Mouse (Mus musculus) erythroblast, adult 5-6 weeks (primary cell): Measurements from ENCODE around the gene Cyp4f13. TPM values are rescaled to one million over a fixed set of nuclear protein-coding genes. Genes with fewer than 3 reads are reported as not detected.
A peak's percentile ranks its signal among the peaks of the same experiment; 100 is the strongest.

Source experiments
- ATAC-seq: replicated peaks from 2 replicates; pipeline ENCODE4 v1.8.0; 2016; ENCODE audit warnings: moderate number of reproducible peaks, mild to moderate bottlenecking, moderate TSS enrichment, inconsistent platforms; ENCODE audit not compliant: poor library complexity, low FRiP score, severe bottlenecking
- total RNA-seq, 2 experiments: library from RNA; stranded (forward) in 1 of 2; stranded (reverse) in 1 of 2; fragments of 150-400 nt in 1 of 2; fragments of 200-764, 138-1000 nt in 1 of 2; gene quantifications; 2 replicates each; pipeline versions ENCODE4 v1.2.3 to v1.2.4; 2015 to 2017; ENCODE audit warnings: low replicate concordance in 2 of 2

Cyp4f13 gene
- total RNA-seq (2015; ENCODE audit: low replicate concordance) (1.3 and 4.0 TPM in 2 replicates), total RNA-seq (2017; ENCODE audit: low replicate concordance) (0.70 and 2.3 TPM in 2 replicates)

DNA sequence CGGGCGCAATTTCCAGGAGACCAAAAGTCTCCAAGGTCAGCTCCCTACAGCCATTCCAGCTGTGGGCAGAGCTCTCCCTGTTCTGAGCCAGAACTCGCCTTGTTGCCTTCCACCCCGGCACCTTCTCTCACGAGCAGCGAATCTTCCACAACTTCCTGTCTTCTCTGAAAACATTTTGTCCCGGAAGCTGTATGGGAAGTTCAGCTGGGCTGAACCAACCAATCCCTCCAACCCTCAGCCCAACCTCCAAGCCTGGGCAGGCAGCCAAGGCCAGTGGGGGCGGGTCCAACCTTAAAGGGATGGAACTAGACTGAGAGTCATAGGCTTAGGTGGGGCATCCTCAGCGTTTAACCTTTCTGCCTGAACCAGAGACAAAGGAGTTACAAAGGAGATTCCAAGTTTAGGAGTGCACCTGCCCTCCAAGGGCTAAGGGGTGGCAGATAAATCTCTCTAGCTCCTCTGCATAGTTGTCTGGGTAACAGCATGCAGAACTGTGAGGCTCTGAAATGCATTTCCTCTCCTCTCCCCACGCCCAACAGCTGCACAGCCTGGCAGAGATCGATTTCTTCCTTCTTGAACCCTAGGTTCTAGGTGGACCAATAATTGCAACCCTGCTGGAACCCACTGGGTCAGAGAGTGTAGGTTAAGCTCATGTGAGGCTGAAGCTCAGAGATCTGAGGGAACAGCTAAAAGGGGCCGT lies at the start of gene Cyp4f13:
Gene Cyp4f13 (minus strand): TSS at position 188 of the 700 bp plus-strand sequence.
- ATAC-seq, result peak; percentile 90

DNA sequence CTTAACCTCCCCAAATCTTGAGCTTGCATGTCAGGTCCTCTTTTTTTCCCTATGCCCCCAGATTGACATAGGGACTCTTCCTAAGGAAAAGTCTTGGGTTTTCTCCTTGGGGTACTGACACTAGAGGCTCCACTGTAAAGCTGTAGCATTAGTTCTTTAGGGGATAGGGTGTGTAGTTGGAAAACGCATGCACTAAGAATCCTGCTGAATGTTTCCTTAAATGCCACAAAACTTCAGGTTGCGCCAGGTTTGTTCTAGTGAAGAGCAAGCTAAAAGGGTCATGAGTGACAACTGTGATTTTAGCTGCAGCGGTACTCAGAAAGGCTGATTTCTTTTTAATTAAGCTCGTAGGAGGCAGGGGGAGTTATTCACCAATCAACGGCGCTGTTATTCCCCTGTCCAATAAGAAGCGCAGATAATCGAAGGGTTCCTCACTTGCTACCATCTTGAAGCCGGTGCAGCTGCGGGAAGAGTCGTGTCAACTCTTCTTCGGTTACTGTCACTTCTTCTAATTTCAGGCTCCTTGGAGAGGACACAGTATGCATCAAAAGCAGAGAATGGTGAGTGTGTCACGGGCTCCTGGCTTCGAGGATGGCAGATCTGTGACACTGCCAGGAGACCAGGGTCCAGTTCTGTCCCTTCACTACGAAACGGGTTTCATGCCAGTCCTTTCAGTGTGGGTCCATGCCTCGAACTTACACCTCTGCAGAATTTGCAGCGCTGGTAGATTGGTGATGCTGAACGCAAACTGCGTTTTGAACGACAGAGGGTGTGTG lies 45.7 kb upstream of the Cyp4f13 start, which contains the start of gene Zfp952:
Gene Zfp952 (plus strand): TSS at position 431 of the 776 bp plus-strand sequence.
- ATAC-seq, result peak; percentile 100

DNA sequence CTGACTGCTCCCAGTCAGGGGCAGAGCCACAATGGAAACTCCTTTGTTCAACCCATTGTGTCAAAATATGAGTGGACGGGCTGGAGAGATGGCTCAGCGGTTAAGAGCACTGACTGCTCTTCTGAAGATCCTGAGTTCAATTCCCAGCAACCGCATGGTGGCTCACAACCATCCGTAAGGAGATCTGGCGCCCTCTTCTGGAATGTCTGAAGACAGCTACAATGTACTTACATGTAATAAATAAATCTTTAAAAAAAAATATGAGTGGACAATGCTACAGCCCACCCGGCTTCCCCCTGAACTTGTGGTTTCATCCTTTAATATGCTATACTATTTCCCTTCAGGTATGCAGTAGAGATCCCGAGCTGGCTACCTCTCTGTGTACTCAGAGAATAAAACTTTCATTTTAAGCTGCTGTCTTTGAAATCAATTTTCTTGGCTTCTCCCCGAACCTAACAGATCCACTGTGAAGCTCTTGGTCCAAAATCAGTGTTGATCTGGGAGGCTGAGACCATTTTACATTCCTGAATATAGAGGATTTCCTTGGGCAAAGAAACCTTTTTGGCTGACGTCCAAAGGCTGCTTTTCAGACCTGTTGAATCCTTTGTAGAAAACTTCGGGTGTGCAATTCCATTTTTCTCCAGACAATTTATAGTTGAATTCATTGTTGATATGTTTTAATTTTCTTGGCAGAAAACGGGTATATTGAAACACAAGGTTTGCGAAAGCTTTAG lies 44.9 kb upstream of the Cyp4f13 start:
- no peak for ATAC-seq

DNA sequence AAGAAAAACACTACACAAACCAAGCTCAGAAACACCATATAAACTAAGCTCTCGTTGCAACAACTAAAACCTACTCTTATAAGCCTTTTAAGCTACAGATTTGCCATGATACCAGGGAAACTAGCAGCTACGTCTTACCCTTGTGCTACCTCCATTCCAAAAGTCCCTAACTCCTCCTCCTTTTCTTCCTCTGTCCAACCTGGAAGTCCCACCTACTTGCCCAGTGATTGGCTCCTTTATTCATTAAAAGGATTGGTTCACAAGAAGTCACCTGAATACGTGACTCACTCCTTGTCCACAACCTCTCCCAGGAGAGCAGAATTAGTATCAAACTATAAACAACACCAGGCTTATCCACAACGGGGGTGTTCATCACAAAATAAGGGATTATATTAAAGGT lies 39.1 kb upstream of the Cyp4f13 start:
- no peak for ATAC-seq

DNA sequence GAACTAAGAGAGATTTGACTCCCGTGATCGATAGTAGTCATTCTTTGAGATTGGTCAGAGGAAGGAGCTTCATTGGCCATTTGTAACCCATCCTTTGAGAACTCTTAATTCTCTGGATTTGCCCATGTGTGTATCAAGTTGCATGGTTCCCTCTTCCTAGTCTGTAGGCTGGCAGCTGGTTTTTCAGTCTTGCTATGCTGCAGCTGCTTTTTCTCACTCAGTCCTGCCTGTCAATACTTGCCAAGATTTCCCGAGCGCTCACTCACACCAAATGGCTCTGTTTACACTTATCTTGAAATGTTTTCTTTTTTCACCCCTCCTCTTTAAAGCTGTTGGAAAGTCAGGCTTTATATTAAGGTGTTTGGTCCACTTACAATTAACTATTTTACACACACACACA lies 34.2 kb upstream of the Cyp4f13 start:
- no peak for ATAC-seq

DNA sequence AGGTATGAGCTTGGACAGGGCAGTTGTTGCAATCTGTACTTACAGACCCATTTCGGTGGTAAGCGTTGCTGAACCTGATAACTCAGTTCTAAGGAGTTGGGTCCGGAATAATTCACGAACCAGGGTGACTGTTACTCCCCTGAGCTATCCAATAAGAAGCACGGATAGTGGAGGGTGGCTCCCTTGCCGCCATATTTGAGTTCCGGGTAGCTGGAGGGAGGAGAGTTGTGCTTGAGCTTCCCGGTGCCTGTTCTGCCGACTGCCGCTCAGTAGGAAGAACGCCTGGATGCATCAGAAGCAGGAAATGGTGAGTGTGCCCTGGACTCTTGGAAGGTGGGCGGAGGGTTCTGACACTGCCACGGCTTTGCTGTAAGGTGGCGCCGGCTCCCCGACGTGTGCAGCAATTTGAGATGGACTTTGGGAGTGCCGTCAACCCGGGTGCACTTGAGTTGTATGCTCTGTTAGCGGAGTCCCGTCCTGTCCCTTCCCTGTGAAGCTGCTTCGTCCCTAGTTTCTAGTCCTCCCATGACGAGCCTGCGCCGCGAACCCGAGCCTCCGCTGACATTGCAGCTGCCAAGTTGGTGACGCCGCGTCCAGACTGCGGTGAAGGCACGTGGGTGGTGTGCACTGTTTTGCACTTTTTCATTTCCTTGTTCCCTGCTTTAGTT lies 18.6 kb upstream of the Cyp4f13 start, which contains the start of gene Zfp472:
Gene Zfp472 (plus strand): TSS at position 192 of the 668 bp plus-strand sequence.
- peak; percentile 98 for ATAC-seq

DNA sequence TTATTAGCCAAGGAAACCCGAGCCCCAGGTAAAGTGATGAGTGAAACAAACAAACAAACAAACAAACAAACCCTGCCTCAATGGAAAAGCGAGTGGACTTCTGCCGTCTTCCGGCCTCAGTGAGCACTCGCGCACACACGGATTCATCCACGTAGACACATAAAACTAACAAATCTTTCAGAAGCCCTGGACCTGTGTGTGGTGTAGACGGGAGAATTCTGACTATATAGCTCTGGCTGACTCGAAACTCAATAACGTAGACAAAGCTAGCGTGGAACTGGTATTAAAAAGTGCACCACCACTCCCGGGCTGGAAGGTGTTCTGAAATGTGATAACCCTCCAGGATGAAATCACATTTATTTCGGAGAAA lies 18.0 kb upstream of the Cyp4f13 start:
- no peak; the same call in 1 of the 2 replicates for ATAC-seq

DNA sequence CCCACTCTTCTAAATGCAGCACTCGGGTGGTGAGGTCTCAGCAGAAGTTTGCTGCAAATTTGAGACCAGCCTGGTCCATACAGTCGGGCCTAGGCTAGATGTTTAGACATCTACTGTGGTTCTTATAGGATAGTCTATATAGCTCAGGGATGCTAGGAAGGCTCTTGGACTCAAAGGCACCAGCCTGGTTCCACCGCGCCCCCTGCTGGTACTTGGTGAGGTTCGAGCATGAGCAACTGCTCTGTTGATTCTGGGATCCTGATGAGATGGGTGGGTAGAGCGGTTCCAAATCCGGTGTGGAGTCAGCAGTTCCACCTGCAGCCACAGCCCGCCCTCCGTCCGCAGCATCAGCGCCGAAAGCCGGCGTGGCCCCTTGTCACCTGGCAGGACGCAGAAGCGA lies 4.2 kb upstream of the Cyp4f13 start:
- ATAC-seq, result 0 out of 2 replicates have a peak, but pooled peaks have one; percentile 50

DNA sequence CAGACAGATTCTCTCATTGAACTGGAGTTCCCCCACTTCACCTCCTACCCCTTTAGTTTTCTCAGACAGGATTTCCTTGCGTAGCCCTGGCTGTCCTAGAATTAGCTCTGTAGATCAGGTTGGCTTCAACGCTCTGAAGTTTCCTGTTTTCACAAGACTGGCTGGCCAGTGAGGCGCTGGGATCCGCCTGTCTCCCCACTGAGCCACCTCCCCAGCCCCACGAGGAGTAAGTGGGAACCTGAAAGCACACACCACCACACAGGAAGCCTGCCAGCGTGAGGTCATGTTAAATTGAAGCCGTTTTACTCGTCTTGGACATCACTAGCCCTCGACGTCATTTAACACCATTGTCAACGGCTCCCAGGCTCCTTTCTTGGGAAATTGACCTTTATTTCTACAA lies 3.8 kb upstream of the Cyp4f13 start:
- ATAC-seq, result no peak

DNA sequence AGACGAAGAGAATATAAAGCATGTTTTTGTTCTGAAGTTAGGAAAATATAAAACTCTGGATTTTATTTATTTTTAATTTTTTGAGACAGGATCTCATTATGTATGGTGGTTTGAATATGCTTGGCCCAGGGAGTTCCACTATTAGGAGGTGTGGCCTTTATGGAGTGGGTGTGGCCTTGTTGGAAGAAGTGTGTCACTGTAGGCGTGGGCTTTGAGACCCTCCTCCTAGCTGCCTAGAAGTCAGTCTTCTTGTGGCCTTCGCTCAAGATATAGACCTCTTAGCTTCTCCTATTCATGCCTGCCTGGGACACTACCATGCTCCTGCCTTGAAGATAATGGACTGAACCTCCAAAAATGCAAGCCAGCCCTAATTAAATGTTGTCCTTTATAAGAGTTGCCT lies 2.9 kb upstream of the Cyp4f13 start:
- no peak for ATAC-seq

DNA sequence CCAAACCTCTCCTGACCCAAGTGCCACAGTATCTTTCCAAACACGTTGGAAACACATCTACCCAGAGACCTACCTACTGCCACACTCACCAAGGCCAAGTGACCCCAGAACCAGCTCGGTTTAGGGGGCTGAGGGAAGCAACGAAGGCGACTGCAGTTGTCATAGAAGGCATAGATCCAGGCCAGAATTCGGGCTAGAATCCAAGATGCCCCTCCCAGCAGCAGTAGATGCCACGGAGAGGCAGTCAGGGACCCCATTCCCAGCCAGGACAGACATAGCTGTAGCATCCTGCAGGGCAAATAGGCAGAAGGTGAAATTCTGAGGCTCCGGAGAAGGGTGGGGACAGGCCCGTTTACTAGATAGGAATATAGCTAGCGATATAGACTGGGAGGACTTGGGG lies 486 bp downstream of the Cyp4f13 start:
- peak; percentile 61 for ATAC-seq

DNA sequence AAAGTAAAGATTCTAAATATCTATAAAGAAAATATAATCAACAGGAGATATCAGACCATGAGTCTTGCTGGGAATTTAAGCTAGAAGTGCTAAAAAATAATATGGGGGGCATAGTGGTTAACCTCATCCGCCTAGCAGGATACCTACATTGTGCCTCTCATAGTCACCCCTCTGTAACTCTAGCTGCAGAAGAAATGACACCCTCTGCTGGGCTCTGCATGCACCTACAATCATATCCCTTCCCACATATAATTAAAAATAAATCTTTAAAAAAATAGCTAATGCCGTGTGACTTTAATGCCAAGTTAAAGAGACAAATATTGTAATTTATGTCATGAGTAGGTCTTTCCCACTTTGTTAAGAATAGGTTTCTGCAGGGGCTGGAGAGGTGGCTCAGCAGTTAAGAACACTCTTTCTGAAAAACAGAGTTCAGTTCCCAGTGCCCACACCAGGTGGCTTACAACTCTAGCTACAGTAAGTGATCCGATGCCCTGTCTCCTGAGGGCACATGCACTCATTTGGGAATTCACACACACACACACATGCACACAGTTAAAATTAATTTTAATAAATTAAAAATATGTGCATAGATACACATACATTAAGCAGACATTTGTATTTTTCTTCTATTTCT lies 2.7 kb downstream of the Cyp4f13 start:
- no peak for ATAC-seq

DNA sequence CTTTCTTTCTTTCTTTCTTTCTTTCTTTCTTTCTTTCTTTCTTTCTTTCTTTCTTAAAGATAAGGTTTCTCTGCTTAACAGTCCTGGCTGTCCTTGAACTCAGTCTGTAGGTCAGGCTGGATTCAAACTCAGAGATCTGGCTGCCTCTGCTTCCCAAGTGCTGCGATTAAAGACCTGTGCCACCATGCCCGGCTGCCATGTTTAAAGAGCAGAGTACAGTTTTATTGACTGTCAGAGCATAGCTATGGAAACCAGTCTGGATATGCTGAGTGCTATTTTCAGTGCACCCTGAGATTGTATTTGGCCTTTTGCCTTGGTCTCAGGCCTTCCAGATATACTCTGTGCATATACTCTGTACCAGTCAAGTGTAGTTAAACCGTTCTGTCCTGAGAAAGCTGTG lies 3.5 kb downstream of the Cyp4f13 start:
- ATAC-seq, result no peak

DNA sequence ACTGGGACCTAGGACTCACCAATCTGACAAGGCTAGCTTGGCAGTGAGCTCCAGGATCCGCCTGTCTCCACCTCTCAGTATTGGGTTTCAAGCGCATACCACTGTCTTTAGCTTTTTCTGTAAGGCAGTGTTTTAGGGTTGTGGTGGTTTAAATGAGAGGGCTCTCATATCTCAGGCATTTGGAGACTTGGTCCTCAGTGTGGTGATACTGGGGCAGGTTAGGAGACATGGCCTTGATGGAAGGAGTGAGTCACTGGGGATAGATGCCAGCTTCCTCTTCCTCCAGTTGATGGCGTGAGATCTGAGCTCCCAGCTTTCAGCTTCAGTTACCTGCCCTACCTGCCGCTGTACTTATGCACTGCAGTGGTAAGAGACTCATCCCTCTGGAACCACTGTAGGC lies 7.4 kb downstream of the Cyp4f13 start:
- ATAC-seq, result no peak

DNA sequence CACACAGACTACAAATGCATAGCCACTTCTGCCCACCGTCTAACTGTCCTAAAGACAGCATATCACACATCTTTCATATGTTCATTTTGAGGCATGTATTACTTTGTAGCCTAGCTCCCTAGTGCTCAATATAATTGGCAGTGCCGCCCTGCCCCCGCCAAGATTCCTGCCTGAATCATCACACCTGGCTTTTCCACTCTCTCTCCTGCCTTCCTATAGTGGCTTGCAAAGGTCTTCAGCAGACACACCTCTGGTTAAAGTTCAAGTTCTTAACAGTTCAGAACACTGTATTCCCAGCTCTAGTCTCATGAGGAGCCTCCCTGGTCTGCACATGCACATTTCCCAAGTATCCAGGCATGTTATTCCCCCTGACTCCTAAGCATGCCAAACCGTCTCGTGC lies 19.4 kb downstream of the Cyp4f13 start:
- no peak for ATAC-seq

DNA sequence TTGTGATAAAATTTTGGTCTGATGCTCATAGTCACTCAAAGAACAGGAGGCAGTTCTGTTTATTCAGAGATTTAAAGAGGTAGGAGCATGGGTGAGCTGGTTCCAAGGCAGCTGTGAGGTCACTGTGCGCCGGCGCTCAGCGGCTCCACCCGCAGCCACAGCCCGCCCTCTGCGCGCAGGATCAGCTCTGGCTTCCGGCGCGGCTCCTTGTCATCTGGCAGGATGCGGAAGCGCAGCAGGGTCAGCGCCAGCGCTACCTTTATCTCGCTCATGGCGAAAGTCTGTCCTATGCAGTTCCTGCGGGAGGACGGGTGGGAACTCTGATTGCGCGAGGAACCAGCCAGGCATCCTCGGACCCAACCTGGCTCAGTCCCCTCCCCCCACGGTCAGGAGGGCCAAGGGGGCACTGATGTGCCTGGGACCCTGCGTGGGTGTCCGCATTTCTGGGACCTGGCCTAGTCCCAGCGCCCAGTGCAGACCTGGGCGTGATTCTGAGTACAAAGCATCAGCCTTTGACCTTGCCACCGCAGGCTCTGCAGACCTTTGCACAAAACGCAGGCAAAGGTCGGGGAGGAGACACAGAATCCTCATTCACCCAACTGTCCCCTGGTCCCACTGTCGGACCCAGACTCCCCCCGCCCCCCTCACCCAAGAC lies 22.4 kb downstream of the Cyp4f13 start:
- ATAC-seq, result no peak

DNA sequence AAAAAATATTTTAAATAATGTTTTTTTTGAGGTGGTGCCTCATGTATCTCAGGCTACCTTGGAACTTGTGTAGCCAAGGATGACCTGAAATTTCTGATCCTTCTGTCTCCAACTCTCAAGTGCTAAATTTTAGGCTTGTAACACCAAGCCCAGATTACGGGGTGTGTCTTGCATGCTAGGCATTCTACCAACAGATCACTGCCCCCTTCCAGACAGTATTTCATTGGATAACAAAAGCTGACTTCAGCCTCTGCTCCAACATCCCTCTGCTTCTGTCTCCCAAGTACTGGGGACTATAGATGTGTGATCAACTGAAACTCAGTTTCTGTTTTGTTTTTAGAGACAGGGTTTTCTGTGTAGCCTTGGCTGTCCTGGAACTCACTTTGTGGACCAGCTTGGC lies 23.5 kb downstream of the Cyp4f13 start:
- ATAC-seq, result no peak

DNA sequence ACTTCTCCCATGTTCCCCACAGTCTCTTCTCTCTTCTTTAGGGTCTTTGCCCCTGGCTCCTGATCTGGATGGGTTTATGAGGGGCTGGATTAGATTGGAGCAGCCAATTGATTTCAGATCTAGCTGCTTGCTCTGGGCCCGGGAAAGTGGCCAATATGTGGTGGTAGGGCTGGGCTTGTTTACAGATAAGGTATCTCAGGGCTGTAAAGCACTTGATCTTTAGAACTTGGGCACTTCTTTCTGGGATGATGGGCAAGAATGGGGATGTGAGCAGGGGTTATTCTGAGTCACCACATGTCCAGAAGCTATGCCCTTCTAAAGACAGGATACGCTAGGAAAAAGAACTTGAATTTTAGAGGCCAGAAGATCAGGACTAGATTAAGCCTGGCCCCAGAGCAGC lies 28.1 kb downstream of the Cyp4f13 start:
- ATAC-seq, result no peak

DNA sequence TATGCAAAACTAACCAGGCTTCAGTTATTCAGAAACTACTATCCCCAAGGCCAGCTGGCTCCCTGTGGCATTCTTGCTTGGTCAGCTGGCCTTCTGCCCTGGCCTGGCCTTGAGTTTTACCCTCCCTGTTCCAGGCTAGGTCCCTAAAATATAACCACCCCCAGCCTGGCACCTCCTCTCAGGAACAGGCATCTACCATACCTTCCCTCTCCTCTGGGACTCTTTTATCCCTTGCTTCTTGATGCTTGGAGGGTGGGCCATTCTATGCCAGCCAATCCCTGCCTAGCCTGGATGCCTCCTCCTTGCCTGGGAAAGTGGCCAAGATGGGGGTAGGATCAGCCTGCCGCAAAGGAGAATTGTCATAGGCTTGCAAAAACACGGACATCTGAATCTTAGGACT lies 30.1 kb downstream of the Cyp4f13 start, which contains the start of gene Cyp4f14:
Gene Cyp4f14 (minus strand): TSS at position 212 of the 400 bp plus-strand sequence.
- ATAC-seq, result no peak
